Mouse (Mus musculus) urinary bladder, postnatal 0 days (tissue): ENCODE data around the gene Angptl8. TPM values are rescaled to one million over a fixed set of nuclear protein-coding genes. Genes with fewer than 3 reads are reported as not detected.

Experiments
- microRNA-seq: library from miRNA; unstranded; fragments of <30 nt; microRNA quantifications from one replicate; pipeline ENCODE4, GENCODE M21; 2016
- polyA plus RNA-seq: library from polyadenylated mRNA; unstranded; fragments of >200 nt; fragmentation: Nextera tagmentation; extraction: Ambion mirVana; gene quantifications from 2 replicates; pipeline ENCODE4 v1.2.1, GENCODE M21; 2015

Angptl8 gene
- 0.44 and 0.45 TPM in 2 replicates for polyA plus RNA-seq

DNA sequence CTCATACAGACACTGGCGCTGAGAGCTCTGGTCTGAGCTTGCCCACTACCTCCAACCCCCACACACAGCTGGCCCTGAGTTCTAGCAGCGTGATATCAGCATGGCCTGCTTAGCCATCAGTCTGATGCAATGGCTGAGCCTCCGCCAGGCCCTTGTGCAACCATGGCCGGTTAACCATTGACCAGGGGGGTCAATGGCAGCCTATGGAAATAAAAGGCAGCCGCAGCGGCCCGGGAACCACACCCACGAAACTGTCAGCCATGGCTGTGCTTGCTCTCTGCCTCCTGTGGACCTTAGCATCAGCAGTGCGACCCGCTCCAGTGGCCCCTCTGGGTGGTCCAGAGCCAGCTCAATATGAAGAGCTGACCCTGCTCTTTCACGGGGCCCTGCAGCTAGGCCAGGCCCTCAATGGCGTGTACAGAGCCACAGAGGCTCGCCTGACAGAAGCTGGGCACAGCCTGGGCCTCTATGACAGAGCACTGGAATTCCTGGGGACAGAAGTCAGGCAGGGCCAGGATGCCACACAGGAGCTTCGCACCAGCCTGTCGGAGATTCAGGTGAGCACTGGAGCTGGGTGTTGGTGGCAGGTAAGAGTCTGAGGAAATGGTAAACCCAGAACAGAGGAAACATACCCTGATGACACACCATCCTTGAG is at the start of gene Angptl8:
Gene Angptl8 (plus strand): TSS at position 253 of the 655 bp plus-strand sequence.

DNA sequence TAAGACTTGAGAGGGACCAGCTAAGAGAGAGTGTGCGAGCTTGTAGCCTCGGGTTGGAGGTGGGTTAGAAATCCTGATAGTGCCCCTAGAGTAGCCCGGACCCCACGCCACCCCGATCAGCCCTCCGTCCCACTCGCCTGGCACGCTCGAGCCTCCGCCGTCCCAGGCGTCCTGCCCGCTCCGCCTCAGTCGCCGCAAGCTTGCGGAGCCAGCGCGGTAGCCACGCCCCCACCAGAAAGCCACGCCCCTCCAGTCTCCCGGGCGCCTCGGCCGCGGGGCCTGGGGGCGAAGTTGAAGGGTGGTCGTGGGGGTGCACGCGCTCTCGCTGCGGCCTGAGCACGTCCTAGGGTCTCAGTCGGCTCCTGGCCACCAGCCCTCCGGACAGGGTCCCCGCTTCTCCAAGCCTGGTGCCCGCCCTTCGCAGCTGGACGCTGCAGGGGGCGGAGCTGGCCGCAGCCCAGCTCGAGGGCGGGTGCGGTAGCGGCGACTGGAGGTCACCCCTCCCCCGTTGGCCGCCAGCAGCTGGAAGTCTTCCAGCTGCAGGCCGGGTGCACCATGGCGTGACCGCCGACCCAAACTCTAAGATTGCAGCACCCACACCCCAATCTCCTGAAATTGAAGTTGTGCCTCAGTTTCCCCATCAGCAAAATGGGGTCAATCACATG is 36.8 kb upstream of the Angptl8 start, which contains the start of gene Kank2:
Gene Kank2 (minus strand): TSS at position 400 of the 665 bp plus-strand sequence.

DNA sequence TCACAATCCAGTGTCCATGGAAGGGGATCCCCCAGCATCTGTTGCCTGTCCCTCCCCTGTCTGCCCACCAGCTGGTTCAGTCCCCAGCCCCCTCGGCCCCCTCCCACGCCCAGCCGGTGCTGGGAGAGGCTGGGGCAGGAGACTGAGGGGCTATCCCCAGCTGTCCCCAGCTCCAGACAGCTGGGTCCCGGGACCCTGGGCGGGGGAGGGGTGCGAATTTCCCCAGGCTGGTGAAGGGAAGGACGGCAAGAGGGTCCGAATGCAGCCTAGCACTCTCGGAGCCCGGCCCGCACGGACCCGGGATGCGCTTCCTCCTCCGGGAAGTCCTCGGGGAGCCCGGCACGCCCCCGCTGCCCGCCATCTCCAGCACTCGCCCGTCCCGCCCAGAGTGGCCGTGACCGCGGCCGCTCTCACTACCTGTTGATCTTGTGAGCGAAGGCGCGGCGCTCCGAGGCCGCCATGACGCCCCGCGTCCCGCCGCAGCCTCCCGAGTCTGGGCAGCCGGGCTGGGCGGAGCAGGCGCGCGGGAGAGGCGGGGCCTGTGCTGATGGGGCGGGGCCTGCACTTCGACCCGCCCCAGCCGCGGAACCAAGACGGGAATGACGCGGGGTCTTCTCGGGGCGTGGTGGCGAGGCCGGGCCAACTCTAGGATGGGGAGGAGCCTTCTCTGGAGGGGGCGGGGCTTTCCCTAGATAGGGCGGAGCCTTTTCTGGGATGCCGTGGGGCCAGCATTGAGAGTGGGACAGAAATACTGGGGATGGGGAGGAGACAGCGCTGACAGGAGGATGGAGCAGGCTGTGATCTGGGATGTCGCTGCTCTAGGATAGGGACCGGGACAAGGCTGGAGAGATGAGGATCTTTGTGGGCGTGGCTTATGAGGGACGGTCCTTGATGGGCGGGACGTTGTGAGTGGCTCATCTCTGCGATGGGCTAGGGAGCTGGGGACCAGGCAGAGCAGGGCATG is 17.1 kb downstream of the Angptl8 start, which contains the start of gene Dock6:
Gene Dock6 (minus strand): TSS at position 508 of the 964 bp plus-strand sequence.

Small RNAs within 50 kb of the gene (microRNA-seq; reads per million reads assigned to microRNA genes)
- gene Mir7083, result 4.9 reads per million, percentile 10 among the genes with 10 or more reads in this experiment

Other genes with a start within 250 kb of the Angptl8 start
- 15.3 and 15.4 TPM in 2 replicates for gene Timm29, start 242.8 kb upstream of the Angptl8 start, polyA plus RNA-seq
- 21.2 and 24.7 TPM in 2 replicates for gene Yipf2, start 242.7 kb upstream of the Angptl8 start, polyA plus RNA-seq
- 31.6 and 32.3 TPM in 2 replicates for gene Smarca4, start 219.3 kb upstream of the Angptl8 start, polyA plus RNA-seq
- gene Ldlr, start 112.0 kb upstream of the Angptl8 start, polyA plus RNA-seq, result 73.5 and 118 TPM in 2 replicates
- 19.5 and 26.9 TPM in 2 replicates for gene Spc24, start 75.2 kb upstream of the Angptl8 start, polyA plus RNA-seq
- gene Kank2, start 36.8 kb upstream of the Angptl8 start, polyA plus RNA-seq, result 25.4 and 28.8 TPM in 2 replicates
- 22.3 and 25.4 TPM in 2 replicates for gene Dock6, start 17.1 kb downstream of the Angptl8 start, polyA plus RNA-seq
- 25.2 and 33.9 TPM in 2 replicates for gene Rab3d, start 82.7 kb downstream of the Angptl8 start, polyA plus RNA-seq
- 1.6 and 2.0 TPM in 2 replicates for gene Ccdc159, start 92.0 kb downstream of the Angptl8 start, polyA plus RNA-seq
- 68.5 and 78.3 TPM in 2 replicates for gene Tmem205, start 92.0 kb downstream of the Angptl8 start, polyA plus RNA-seq
- 4.0 and 4.3 TPM in 2 replicates for gene Plppr2, start 101.5 kb downstream of the Angptl8 start, polyA plus RNA-seq
- gene Swsap1, start 120.2 kb downstream of the Angptl8 start, polyA plus RNA-seq, result 3.4 TPM in 2 replicates
- 2.1 and 2.6 TPM in 2 replicates for gene Epor, start 128.0 kb downstream of the Angptl8 start, polyA plus RNA-seq
- 2.9 and 4.9 TPM in 2 replicates for gene Rgl3, start 153.9 kb downstream of the Angptl8 start, polyA plus RNA-seq
- not detected in 2 replicates for gene Ccdc151, start 167.1 kb downstream of the Angptl8 start, polyA plus RNA-seq
- 47.2 and 48.7 TPM in 2 replicates for gene Prkcsh, start 167.3 kb downstream of the Angptl8 start, polyA plus RNA-seq
- 0.05 TPM in 1 of 2 replicates, not detected in the other for gene Elavl3, start 216.5 kb downstream of the Angptl8 start, polyA plus RNA-seq
- not detected in 2 replicates for gene Gm49318, start 235.7 kb downstream of the Angptl8 start, polyA plus RNA-seq
- 6.1 and 8.0 TPM in 2 replicates for gene Zfp653, start 235.9 kb downstream of the Angptl8 start, polyA plus RNA-seq
- 39.5 and 42.3 TPM in 2 replicates for gene Ecsit, start 249.9 kb downstream of the Angptl8 start, polyA plus RNA-seq